ENCODE assay signal across 8 mouse cellular contexts in genomic region chr16:38713404-38714258, GRCm38 (mm10). TPM values are rescaled to one million over a fixed set of nuclear protein-coding genes. Genes with fewer than 3 reads are reported as not detected.
DNase-seq lines count a peak whose midpoint lies in the region; ATAC-seq and TF ChIP-seq lines count a peak whose summit lies in the region.

No protein-coding gene starts in this region.

- peak overlapping the region; percentile 98 for H3K27ac ChIP-seq in heart, postnatal 0 days (ENCODE audit: low read depth)
- peak overlapping the region; percentile 90 for H3K27ac ChIP-seq in hindbrain, embryonic 10.5 days

- H3K9me3 ChIP-seq in heart, postnatal 0 days (replicated peaks; ENCODE audit: control insufficient read depth, low read length): no peaks in the 10 kb centered on the region
- H3K9me3 ChIP-seq in hindbrain, embryonic 10.5 days: no peaks in the 10 kb centered on the region

- DNase-seq in heart, postnatal 0 days (ENCODE audit: low spot score): no peak
- DNase-seq in heart, postnatal 4 days: no peak
- peak; percentile 28 for DNase-seq in WW6 (ENCODE audit: low read depth, low spot score)
- DNase-seq in hindbrain, embryonic 10.5 days (ENCODE audit: low spot score): no peak
- no peak for DNase-seq in adrenal gland, adult 18-20 months (ENCODE audit: low spot score in 2 of 2)
- no peak for DNase-seq in frontal cortex, adult 2 months (ENCODE audit: extremely low spot score in 1 of 2, low spot score in 1 of 2)
- DNase-seq in cerebellum, adult 11 months: no peak

- ATAC-seq in heart, postnatal 0 days (ENCODE audit: insufficient read depth, low read depth): no peak
- ATAC-seq in megakaryocyte progenitor cell, adult 5-6 weeks (replicated peaks; ENCODE audit: poor library complexity): peak; percentile 18

- peak overlapping the region; percentile 85 for H3K4me2 ChIP-seq in heart, postnatal 0 days (ENCODE audit: low read depth, low read length)

- H3K36me3 ChIP-seq in heart, postnatal 0 days (replicated peaks; ENCODE audit: control insufficient read depth, insufficient read depth, low read length): no peaks in the 10 kb centered on the region
- no peaks in the 10 kb centered on the region for H3K36me3 ChIP-seq in hindbrain, embryonic 10.5 days

- no peak for TF ChIP-seq CTCF in heart, postnatal 0 days (IDR thresholded peaks at IDR 0.05; ENCODE audit: low read depth)

- H3K27me3 ChIP-seq in heart, postnatal 0 days (ENCODE audit: control insufficient read depth, insufficient read depth, low read length): no peaks in the 10 kb centered on the region
- H3K27me3 ChIP-seq in hindbrain, embryonic 10.5 days (ENCODE audit: insufficient read depth, poor library complexity, severe bottlenecking): 0 out of 2 replicates have a peak, but pooled peaks cover 4% of the 10 kb centered on the region

- WGBS in heart, postnatal 0 days: 8% methylated on average over 17 of the region's 17 CpGs
- 32% methylated on average over 17 of the region's 17 CpGs for WGBS in hindbrain, embryonic 10.5 days

- peak overlapping the region; percentile 88 for H3K4me3 ChIP-seq in heart, postnatal 0 days (ENCODE audit: low read depth, low read length)
- peak overlapping the region; percentile 62 for H3K4me3 ChIP-seq in hindbrain, embryonic 10.5 days

- TF ChIP-seq EP300 in heart, postnatal 0 days (IDR thresholded peaks at IDR 0.05; ENCODE audit: low read depth): no peak

- H3K4me1 ChIP-seq in heart, postnatal 0 days (ENCODE audit: control insufficient read depth, insufficient read depth): peaks cover 24% of the 10 kb centered on the region
- peaks cover 25% of the 10 kb centered on the region for H3K4me1 ChIP-seq in hindbrain, embryonic 10.5 days (replicated peaks)

- H3K9ac ChIP-seq in heart, postnatal 0 days (replicated peaks; ENCODE audit: low read depth, low read length): peak overlapping the region; percentile 86

RNA-seq across cellular contexts. Expression of gene Arhgap31, which starts 0.6 kb away (rescaled TPM):
- total RNA-seq in heart, postnatal 0 days (2014; rRNA removed; ENCODE audit: low replicate concordance): 60.6 and 63.5 TPM in 2 replicates
- polyA plus RNA-seq in heart, postnatal 0 days (2015; fragmentation: Nextera tagmentation; extraction: Ambion mirVana): 15.0 and 15.7 TPM in 2 replicates
- 10 to 100 TPM; 68.2 to 73.4 TPM for total RNA-seq in heart, postnatal 4 days (2021)
- 8.8 and 9.0 TPM in 2 replicates for polyA plus RNA-seq in hindbrain, embryonic 10.5 days (2016; fragmentation: Nextera tagmentation; extraction: Ambion mirVana)
- 12.8 and 15.6 TPM in 2 replicates for total RNA-seq in megakaryocyte progenitor cell, adult 5-6 weeks (2015)
- 6.5 and 7.2 TPM in 2 replicates for total RNA-seq in megakaryocyte progenitor cell, adult 5-6 weeks (2017)
- 10 to 100 TPM; 20.3 to 25.5 TPM for total RNA-seq in adrenal gland, adult 18-20 months (2021)
- 12.1 and 12.3 TPM in 2 replicates for polyA plus RNA-seq in frontal cortex, adult 2 months (2012; rRNA removed)

RNA-seq across cellular contexts. Expression of gene B4galt4, which starts 28.4 kb away (rescaled TPM):
- 12.4 and 26.6 TPM in 2 replicates for total RNA-seq in heart, postnatal 0 days (2014; rRNA removed; ENCODE audit: low replicate concordance)
- polyA plus RNA-seq in heart, postnatal 0 days (2015; fragmentation: Nextera tagmentation; extraction: Ambion mirVana): 12.6 and 14.5 TPM in 2 replicates
- 10 to 100 TPM; 10.1 to 13.1 TPM for total RNA-seq in heart, postnatal 4 days (2021)
- polyA plus RNA-seq in hindbrain, embryonic 10.5 days (2016; fragmentation: Nextera tagmentation; extraction: Ambion mirVana): 25.5 and 25.6 TPM in 2 replicates
- 40.2 and 42.0 TPM in 2 replicates for total RNA-seq in megakaryocyte progenitor cell, adult 5-6 weeks (2015)
- total RNA-seq in megakaryocyte progenitor cell, adult 5-6 weeks (2017): 56.4 and 61.7 TPM in 2 replicates
- 1 to 10 TPM; 8.3 to 8.7 TPM for total RNA-seq in adrenal gland, adult 18-20 months (2021)
- polyA plus RNA-seq in frontal cortex, adult 2 months (2012; rRNA removed): 21.4 and 22.1 TPM in 2 replicates
